Mouse (Mus musculus) embryonic fibroblast, embryonic 13.5 days (primary cell): ENCODE measurements around the gene Mgat3.

ENCODE experiments used
- CTCF ChIP-seq: IDR thresholded peaks from 2 replicates; pipeline ENCODE4 v1.5.1; 2011; ENCODE audit warnings: mild to moderate bottlenecking, control low read depth, low read length, moderate library complexity, borderline replicate concordance; ENCODE audit not compliant: insufficient read depth
- POLR2A ChIP-seq: IDR thresholded peaks from 2 replicates; pipeline ENCODE4 v1.6.1; 2011; ENCODE audit warnings: low read depth, mild to moderate bottlenecking, control low read depth, low read length, moderate library complexity

DNA sequence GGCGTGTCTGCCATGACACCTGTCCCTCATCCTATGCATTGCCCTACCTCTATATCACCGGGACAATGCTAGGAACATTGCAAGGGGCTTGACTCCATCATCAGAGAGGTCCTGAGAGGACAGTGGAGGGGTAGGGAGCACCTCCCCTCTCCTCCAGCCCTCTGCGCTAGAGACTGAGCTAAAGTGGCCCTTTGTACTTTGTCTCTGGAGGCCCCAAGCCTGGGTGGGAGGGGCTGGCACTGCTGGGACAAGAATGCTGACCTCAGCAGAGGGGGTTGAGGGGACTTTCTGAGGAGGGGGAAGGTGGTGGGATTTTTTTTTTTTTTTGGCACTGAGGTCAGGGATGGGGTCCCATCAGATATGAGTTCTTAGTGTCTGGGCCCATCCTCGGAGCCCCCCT lies 16.6 kb downstream of the Mgat3 start:
- no peak for TF ChIP-seq CTCF
- TF ChIP-seq POLR2A = no peak
